Mouse (Mus musculus) testis, adult 2 months (tissue): Measurements from ENCODE around the gene Nrcam.

Experiments used
- CTCF ChIP-seq: fragments of 200-500 bp; IDR thresholded peaks from 2 replicates; pipeline ENCODE4 v1.5.1; 2012; ENCODE audit warnings: low read depth, mild to moderate bottlenecking, inconsistent platforms, low read length, moderate library complexity; ENCODE audit not compliant: control insufficient read depth, insufficient read depth, insufficient replicate concordance
- POLR2A ChIP-seq: fragments of 200-500 bp; IDR thresholded peaks from 2 replicates; pipeline ENCODE4 v1.6.1; 2012; ENCODE audit warnings: low read depth, mild to moderate bottlenecking, inconsistent platforms, low read length, moderate library complexity; ENCODE audit not compliant: control insufficient read depth

GRCm38 (mm10) chr12:44498872-44499271, 170.2 kb downstream of the Nrcam start:
- TF ChIP-seq POLR2A (no peak), CTCF (no peak)
